Mouse (Mus musculus) neural tube, embryonic 11.5 days (tissue): ENCODE results near the gene Eno2. TPM values are rescaled to one million over a fixed set of nuclear protein-coding genes. Genes with fewer than 3 reads are reported as not detected.

Source experiments
- ATAC-seq: fragments of 200-750 bp; cut with Nextera tagmentation; 2 replicates; pipeline ENCODE4 v1.8.0; 2017; ENCODE audit warnings: moderate number of reproducible peaks, mild to moderate bottlenecking, moderate TSS enrichment, moderate library complexity; ENCODE audit not compliant: insufficient read depth, low FRiP score, low TSS enrichment
- DNase-seq: peaks from one replicate; pipeline ENCODE4 v3.0.0-alpha.2; 2015; ENCODE audit warnings: low spot score
- H3K27ac ChIP-seq: fragments of 300-500 bp; sonication (generic); 2 replicates; pipeline ENCODE4 v1.5.1; 2014; ENCODE audit warnings: low read depth, mild to moderate bottlenecking, low read length
- H3K27me3 ChIP-seq: fragments of 300-500 bp; sonication (generic); 2 replicates; pipeline ENCODE4 v1.6.1; 2014; ENCODE audit warnings: mild to moderate bottlenecking, low read length, mixed read lengths; ENCODE audit not compliant: control insufficient read depth, insufficient read depth
- H3K36me3 ChIP-seq: fragments of 300-500 bp; sonication (generic); 2 replicates; pipeline ENCODE4 v1.6.1; 2014; ENCODE audit warnings: mild to moderate bottlenecking, low read length, moderate library complexity, mixed read lengths; ENCODE audit not compliant: control insufficient read depth, insufficient read depth
- H3K4me1 ChIP-seq: fragments of 300-500 bp; sonication (generic); 2 replicates; pipeline ENCODE4 v1.6.1; 2014; ENCODE audit warnings: low read length, mixed read lengths; ENCODE audit not compliant: control insufficient read depth, insufficient read depth
- H3K4me2 ChIP-seq: fragments of 300-500 bp; sonication (generic); 2 replicates; pipeline ENCODE4 v1.6.1; 2014; ENCODE audit warnings: low read depth, mild to moderate bottlenecking, moderate library complexity
- H3K4me3 ChIP-seq: fragments of 300-500 bp; sonication (generic); 2 replicates; pipeline ENCODE4 v1.5.1; 2014; ENCODE audit warnings: low read depth, low read length
- H3K9ac ChIP-seq: fragments of 300-500 bp; sonication (generic); 2 replicates; pipeline ENCODE4 v1.6.1; 2014; ENCODE audit warnings: mild to moderate bottlenecking, low read length
- H3K9me3 ChIP-seq: fragments of 300-500 bp; sonication (generic); 2 replicates; pipeline ENCODE4 v1.6.1; 2016; ENCODE audit warnings: low read length; ENCODE audit not compliant: control insufficient read depth
- WGBS: fragments of 180-500 bp; shearing (Covaris S2); extraction: QIAGEN DNeasy Blood & Tissue Kit; methylation state at CpG from one replicate; pipeline ENCODE4 v1.1.7; 2014; 5-methylcytosine and 5-hydroxymethylcytosine counted together
- polyA plus RNA-seq: library from polyadenylated mRNA; unstranded; fragments of >200 nt; fragmentation: Nextera tagmentation; extraction: Ambion mirVana; gene quantifications from 2 replicates; pipeline ENCODE4 v1.2.1, GENCODE M21; 2014

Gene Eno2
- polyA plus RNA-seq, 1 experiment from 2014 or later = 9.8 TPM

DNA sequence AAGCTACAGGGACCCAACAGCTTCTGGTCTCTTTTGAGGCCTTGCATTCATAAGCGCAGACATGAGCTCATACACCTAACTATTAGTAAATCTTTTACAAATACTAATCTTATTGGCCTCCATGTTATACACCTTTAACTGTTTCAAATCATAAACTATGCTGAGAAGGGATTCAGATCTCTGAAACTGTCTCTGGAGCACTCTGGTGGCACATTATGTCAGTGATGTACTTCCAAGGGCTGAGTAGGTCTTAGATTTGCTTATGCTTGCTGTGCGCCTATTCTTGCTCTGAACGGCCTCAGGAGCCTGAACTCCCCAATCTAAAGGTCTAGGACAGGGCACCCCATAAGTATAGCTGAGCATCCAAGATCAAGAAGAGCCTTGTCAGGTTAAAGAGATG lies 27.6 kb downstream of the Eno2 start:
- WGBS = 78% methylated on average over 3 of the region's 3 CpGs
- Histone ChIP-seq H3K4me1 (peaks cover 19% of the 10 kb centered on the region), H3K36me3 (peaks cover 4% of the 10 kb centered on the region; the same call in 1 of the 2 replicates), H3K27me3 (no peaks in the 10 kb centered on the region), H3K4me3 (peak overlapping the region; percentile 58; the same call in 1 of the 2 replicates), H3K9ac (peak overlapping the region; percentile 89; the same call in 1 of the 2 replicates), H3K9me3 (no peaks in the 10 kb centered on the region), H3K27ac (peak overlapping the region; percentile 99), H3K4me2 (peak overlapping the region; percentile 77)
- DNase-seq (no peak), ATAC-seq (no peak)

DNA sequence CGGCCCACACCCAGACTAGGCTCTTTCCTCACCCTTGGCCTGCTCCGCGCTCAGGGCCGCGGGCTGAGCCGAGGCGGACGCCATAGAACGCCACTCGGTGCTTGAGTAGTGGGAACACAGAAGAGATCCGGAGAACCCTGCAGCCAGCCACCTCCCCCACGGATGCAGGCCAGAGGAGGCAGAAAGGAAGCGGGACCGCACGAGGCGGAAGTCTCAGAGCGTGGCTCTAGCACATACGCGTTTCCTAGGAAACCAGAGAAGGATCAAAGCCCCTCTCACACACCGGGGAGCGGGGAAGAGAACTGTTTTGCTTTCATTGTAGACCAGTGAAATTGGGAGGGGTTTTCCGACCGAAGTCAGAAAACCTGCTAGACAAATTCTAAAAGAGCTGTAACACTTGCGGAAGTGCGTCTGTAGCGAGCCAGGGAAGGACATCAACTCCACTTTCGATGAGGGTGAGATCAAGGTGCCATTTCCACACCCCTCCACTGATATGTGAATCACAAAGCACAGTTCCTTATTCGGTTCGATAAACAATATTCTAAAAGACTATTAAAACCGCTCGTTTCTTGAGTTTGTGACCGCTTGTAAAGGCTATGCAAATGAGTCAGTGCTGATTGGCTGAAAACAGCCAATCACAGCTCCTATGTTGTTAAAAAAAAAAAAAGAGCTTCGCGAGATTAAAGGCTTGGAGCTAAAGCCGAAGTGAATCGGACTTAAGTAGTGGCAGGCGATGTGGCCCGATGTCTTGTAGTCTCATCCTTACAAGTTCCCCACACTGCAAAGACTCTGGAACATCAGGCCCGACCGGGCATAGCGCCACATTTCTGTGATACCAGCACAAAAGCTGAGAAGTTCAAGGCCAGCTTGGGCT lies 28.3 kb downstream of the Eno2 start, which contains the start of gene Grcc10:
Gene Grcc10, minus strand, starts transcription at position 487 of the 874 bp plus-strand sequence.
- peak; percentile 90 for DNase-seq
- H3K4me3 ChIP-seq = peak within 1 kb of the TSS; percentile 58
- H3K27ac ChIP-seq = peak within 1 kb of the TSS; percentile 99
- H3K9me3 ChIP-seq = no peaks in the 10 kb centered on the region
- H3K9ac ChIP-seq = peak within 1 kb of the TSS; percentile 89
- H3K36me3 ChIP-seq = 0 out of 2 replicates have a peak, but pooled peaks cover 4% of the 10 kb centered on the region
- under 1% methylated on average over 40 of the region's 41 CpGs for WGBS
- H3K27me3 ChIP-seq = no peaks in the 10 kb centered on the region
- peak; percentile 79 for ATAC-seq
- peaks cover 11% of the 10 kb centered on the region for H3K4me1 ChIP-seq
- H3K4me2 ChIP-seq = peak within 1 kb of the TSS; percentile 77

DNA sequence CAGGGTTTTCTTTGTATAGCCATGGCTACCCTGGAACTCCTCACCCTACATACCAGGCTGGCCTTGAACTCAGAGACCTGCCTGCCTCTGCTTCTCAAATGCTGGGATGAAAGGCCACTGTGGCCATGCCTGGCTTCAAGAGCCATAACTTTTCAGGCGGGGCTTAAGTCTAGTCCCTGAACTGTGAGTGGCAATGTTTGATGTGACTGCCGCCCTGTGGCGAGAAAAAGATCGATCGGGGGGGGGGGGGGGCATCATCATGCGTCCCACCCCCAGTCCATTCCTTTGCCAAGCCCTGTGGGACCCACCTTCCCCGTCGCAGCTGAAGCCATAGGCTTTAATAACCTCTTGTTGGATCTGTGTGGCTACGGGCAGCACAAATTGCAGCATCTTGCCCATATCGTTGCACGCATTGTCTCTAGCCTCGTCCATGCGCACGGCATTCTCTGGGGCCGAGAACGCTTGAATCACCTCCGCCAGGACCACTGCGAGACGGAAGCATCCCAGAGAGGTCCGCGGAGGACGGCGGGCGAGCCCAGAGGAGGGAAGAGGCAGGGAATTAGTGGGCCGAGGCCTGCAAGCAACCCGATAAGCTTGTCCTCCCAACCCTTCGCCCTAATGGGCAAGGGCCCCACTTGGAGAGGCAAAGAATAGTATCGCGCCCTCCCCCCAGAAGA lies 29.1 kb downstream of the Eno2 start:
- WGBS = under 1% methylated on average over 29 of the region's 29 CpGs
- H3K9ac ChIP-seq = peak overlapping the region; percentile 89
- peak overlapping the region; percentile 99 for H3K27ac ChIP-seq
- H3K27me3 ChIP-seq = no peaks in the 10 kb centered on the region
- H3K36me3 ChIP-seq = 0 out of 2 replicates have a peak, but pooled peaks cover 4% of the 10 kb centered on the region
- H3K9me3 ChIP-seq = no peaks in the 10 kb centered on the region
- H3K4me1 ChIP-seq = peaks cover 9% of the 10 kb centered on the region; the same call in 1 of the 2 replicates
- H3K4me3 ChIP-seq = peak overlapping the region; percentile 58
- ATAC-seq (peak; percentile 1; the same call in 1 of the 2 replicates), DNase-seq (peak; percentile 74)
- peak overlapping the region; percentile 77 for H3K4me2 ChIP-seq

DNA sequence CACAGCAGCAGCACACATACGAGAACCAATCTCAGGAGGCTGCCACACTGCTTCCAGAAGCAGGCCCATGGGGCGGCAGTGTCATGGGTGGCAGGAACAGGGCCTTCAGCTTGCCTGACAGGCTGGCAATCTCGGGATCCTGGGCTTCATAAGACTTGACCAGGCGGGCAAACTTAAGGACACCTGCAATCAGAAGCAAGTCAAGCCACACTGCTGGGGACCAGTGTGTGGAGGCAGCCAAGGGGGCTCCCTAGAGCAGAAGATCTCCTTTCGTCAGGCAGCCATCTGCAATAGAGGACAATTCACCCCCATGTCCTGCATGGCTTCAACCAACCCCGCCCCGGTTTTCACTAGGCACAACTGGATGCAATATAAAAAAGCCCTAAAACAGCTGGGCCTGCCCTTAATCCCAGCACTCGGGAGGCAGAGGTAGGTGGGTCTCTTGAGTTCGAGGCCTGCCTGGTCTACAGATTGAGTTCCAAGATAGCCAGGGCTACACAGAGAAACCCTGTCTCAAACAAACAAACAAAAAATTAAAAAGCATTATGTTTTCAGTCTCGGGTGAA lies 30.2 kb downstream of the Eno2 start:
- H3K9ac ChIP-seq = no peak overlapping the region
- H3K9me3 ChIP-seq = no peaks in the 10 kb centered on the region
- no peak overlapping the region for H3K4me3 ChIP-seq
- 0 out of 2 replicates have a peak, but pooled peaks cover 4% of the 10 kb centered on the region for H3K36me3 ChIP-seq
- H3K27ac ChIP-seq = no peak overlapping the region
- no peak for ATAC-seq
- H3K4me1 ChIP-seq = peaks cover 9% of the 10 kb centered on the region; the same call in 1 of the 2 replicates
- no peaks in the 10 kb centered on the region for H3K27me3 ChIP-seq
- DNase-seq = no peak
- no peak overlapping the region for H3K4me2 ChIP-seq
- 79% methylated on average over 10 of the region's 10 CpGs for WGBS

DNA sequence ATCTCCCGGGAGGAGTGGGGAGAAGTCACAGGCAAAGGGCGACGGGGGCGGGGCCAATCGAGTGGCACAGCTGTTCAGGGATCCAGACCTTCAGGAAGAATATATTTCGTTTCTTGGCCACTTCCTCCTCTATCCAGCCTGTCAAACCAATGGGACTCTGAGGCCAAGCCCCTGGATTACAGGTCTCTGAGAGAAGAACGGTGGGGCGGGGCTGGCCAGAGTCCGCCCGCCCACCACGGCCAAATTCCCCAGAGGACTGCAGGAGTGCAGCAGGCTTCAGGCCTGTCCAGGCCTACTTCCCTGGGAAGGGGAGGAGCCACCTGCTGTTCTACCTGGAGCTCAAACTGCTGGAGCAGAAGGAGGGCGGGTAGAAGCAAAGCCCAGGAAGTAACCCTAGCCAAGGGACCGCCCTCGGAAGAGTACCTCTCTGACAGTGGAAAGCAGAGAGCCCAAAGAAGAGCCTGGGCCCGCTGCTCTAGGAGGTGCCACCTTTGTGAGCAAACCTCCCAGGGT lies 30.9 kb downstream of the Eno2 start, which contains the start of gene Ptpn6:
Gene Ptpn6, minus strand, starts transcription at position 204 of the 513 bp plus-strand sequence.
- peaks cover 9% of the 10 kb centered on the region; the same call in 1 of the 2 replicates for H3K4me1 ChIP-seq
- H3K27ac ChIP-seq = no peak within 1 kb of the TSS
- H3K4me3 ChIP-seq = no peak within 1 kb of the TSS
- ATAC-seq (no peak), DNase-seq (peak; percentile 50)
- no peak within 1 kb of the TSS for H3K9ac ChIP-seq
- no peak within 1 kb of the TSS for H3K4me2 ChIP-seq
- H3K36me3 ChIP-seq = 0 out of 2 replicates have a peak, but pooled peaks cover 4% of the 10 kb centered on the region
- no peaks in the 10 kb centered on the region for H3K9me3 ChIP-seq
- 32% methylated on average over 15 of the region's 15 CpGs for WGBS
- no peaks in the 10 kb centered on the region for H3K27me3 ChIP-seq

DNA sequence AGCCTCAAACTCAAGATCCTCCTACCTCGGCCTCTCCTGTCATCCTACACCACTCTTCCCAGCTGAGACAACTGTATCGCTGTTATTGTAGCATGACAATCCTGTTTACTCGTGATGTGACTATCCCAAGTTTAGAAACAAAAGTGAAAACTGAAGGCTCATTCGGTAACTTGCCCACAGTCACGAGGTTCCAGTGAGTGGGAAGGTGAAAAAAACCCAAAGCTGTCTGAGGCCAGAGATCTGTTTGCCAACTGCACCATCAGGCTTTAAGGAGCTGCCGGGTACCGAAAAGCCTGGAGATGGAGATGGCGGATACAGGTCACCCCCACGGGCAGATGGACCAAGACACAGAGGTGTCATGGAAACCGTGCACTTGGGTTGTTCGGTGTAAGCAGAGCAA lies 32.4 kb downstream of the Eno2 start:
- 94% methylated on average over 11 of the region's 11 CpGs for WGBS
- no peaks in the 10 kb centered on the region for H3K36me3 ChIP-seq
- H3K4me3 ChIP-seq = no peak overlapping the region
- H3K27ac ChIP-seq = no peak overlapping the region
- ATAC-seq = no peak
- H3K9me3 ChIP-seq = no peaks in the 10 kb centered on the region
- H3K4me2 ChIP-seq = no peak overlapping the region
- peaks cover 9% of the 10 kb centered on the region; the same call in 1 of the 2 replicates for H3K4me1 ChIP-seq
- no peak overlapping the region for H3K9ac ChIP-seq
- no peak for DNase-seq
- no peaks in the 10 kb centered on the region for H3K27me3 ChIP-seq

DNA sequence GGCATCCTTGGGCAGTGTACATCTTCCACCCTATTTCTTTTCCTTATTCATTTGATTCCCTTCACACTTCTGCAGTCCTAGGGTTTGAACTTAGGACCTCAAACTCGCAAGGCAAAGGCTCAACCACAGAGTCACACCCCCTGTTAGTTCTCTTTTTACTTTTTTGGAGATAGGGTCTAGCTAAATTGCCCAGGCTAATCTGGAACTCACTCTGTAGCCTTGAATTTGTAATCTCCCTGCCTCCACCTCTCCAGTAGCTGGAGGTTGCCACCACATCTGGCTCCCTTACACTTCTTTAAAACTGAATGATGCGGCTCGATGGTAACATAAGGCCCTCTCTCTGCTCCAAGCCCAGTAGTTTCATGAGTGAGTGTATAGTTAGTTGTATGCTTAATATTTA lies 35.1 kb downstream of the Eno2 start:
- no peak overlapping the region for H3K4me2 ChIP-seq
- H3K9ac ChIP-seq = no peak overlapping the region
- 0 out of 2 replicates have a peak, but pooled peaks cover 4% of the 10 kb centered on the region for H3K4me1 ChIP-seq
- 93% methylated on average over 3 of the region's 3 CpGs for WGBS
- ATAC-seq (no peak), DNase-seq (no peak)
- no peaks in the 10 kb centered on the region for H3K9me3 ChIP-seq
- no peak overlapping the region for H3K4me3 ChIP-seq
- H3K36me3 ChIP-seq = no peaks in the 10 kb centered on the region
- H3K27ac ChIP-seq = no peak overlapping the region
- H3K27me3 ChIP-seq = no peaks in the 10 kb centered on the region
